Mouse (Mus musculus): ENCODE results near the gene 1110004F10Rik. TPM values are rescaled to one million over a fixed set of nuclear protein-coding genes. Genes with fewer than 3 reads are reported as not detected.

1110004F10Rik gene
- total RNA-seq, 2 experiments from 2014 or later, result 106 to 108 TPM

DNA sequence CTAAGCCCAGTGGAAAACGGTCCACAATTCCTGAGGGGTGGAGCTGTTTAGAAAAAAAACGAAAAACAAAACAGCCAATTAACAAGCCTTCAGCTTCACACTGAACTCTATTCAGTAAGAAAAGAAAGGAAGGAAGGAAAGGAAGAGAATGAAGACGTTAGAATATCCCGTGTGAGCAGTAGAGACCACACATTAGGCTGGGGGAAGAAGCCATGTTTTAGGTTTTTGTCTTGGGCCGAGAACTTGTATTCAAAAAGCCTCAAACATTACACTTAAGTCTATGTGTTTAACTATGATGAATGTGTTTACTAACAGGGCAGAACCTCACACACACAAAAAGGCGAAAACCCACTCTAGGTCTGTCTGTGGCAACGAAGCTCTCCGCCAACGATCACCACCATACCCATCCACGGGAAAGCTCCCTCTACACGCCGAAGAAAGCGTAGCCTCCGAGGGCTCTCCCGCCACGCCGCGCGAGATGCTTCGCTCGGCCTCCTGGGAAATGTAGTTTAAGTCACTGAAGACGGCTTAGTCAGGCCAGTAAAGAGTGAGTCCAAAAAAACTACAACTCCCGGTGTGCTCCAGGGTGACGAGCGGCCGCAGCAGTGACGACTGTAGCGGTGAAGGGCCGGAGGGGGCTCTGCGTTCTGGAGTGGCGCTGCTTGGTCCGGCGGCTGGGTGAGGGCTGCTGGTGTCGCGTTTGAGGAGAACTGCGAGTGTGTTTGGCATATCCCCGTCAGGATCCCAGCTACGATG is 53.7 kb downstream of the 1110004F10Rik start:
- peak; percentile 86 to 88 for DNase-seq (ENCODE audit: extremely low spot score in 1 of 2, low spot score in 1 of 2)

DNA sequence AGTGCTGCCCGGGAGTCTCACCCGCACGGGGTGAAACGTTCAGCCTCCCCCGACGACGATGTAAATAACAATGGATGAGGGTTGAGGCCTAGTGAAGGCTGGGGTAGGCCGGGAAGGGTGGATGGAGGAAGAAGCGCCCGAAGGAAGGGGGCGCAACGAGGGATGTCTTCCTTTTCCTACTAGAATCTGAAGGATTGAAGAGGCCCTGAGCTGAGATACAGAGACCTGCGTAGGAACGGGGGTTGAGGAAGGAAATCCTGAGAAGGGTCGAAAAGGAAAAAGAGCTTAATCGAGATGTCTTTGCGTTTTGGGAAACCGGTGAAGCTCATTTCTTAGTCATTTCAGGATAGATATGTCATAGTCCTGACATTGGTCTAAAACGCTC is 54.3 kb downstream of the 1110004F10Rik start:
- no peak for DNase-seq (ENCODE audit: extremely low spot score in 1 of 2, low spot score in 1 of 2)

DNA sequence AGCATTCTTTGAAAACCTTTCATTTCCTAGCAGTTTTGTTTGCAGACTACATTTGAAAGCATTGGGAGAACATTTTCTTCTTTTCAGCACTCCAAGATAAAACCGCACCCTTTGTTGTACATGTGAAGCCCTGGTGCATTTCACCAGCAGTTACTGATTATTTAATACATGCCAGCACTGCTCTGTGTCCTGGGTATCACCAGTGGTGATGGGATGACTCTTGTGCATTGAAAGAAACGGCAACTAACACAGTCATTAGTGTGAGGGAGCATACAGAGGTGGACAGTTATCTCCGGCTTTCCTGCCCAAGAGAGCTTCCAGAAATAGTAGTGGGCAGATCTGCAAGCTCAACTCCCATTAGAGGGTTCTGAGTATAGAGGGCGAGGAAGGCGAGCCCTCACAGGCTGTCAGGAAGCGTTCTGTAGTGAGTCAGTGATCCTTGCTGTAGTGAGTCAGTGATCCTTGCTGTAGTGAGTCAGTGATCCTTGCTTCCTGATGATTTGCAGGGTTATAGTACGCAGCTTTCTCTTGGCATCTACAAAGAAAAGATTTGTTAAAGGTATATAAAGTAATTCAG is 60.8 kb downstream of the 1110004F10Rik start:
- no peak for DNase-seq (ENCODE audit: extremely low spot score in 1 of 2, low spot score in 1 of 2)

DNA sequence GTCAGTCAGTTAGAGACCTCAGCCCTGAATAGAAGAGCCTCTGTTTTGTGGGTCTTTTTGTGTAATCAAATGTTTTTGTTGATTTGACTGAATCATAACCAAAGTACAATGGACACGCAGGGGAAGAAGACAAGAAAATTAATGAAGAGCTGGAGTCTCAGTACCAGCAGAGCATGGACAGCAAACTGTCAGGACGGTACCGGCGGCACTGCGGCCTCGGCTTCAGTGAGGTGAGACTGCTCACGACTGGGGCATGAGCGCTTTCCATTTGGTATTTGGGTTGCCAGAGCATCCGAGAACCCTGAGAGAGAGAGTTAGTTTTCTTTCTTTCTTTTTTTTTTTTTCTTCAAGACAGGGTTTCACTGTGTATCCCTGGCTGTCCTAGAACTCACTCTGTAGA is 63.9 kb downstream of the 1110004F10Rik start:
- no peak for DNase-seq (ENCODE audit: extremely low spot score in 1 of 2, low spot score in 1 of 2)

DNA sequence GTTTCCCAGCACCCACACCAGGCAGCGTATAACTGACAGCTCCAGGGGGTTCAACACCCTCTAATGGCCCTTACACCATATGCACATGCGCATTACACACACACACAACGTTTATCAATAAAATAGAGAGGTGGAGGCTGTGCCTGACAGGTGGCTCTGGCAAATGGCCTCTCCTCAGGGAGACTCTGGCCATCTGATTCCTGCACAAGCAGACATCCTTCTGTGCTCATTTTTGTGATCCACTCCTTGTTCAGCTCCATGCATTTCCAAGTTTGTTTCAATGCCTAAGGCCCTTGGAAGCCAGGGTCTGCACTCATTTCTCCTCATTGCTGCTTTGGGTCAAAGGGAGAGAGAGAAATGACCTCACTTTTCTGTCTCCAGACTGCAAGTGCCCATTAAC is 71.5 kb downstream of the 1110004F10Rik start:
- DNase-seq (ENCODE audit: extremely low spot score in 1 of 2, low spot score in 1 of 2), result no peak

DNA sequence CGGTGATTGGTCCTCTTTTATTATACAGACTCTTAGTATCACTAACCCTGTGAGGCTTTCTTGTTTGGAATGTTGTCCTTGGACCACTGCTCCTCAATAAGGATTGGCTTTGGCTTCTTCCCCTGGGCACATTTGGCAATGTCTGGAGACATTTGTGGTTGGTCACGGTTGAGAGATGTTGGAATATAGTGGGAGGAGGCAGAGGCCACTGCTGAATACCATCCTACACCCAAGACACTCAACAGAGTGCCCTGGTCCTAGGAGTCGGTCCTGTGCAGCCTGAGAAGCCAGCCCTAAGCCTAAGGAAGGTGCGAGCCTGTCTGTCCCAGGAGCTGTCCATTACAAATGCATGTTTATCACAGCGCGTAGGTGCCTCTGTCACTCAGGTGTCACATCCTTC is 72.3 kb downstream of the 1110004F10Rik start:
- no peak for DNase-seq (ENCODE audit: extremely low spot score in 1 of 2, low spot score in 1 of 2)

DNA sequence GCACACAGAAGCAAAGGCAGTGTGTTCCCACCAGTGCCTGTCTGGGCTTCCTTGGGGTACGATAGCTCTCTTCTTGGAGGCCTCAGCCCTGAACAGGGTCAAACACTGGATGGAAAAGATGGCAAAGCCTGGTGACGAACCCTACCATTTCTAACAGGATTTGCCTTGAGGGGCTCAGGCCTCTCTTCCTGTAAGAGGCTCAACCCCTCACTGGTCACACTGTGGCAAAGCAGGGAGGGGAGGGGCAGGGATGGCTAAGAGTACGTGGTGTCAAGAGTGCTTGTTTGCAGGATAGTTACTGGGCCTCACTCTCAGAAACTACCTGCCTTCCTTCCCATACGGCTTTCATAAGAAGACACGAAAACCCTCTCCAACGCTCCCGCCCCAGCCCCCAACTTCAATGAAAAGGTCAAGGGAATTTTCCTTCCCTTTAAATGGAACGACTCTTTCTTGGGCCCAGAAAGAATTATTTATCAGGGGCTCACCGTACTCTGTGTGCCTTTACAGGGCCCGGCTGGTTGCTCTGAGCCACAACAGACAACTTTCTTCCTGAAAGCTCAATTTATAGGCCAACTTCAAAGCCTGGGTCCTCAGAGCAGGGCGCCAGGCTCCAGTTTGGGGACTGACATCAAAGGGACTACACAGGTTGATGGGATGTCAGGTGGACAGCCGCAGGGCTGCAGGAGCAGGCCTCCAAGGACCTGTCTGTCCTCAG is 76.2 kb downstream of the 1110004F10Rik start:
- DNase-seq (ENCODE audit: extremely low spot score in 1 of 2, low spot score in 1 of 2), result no peak

DNA sequence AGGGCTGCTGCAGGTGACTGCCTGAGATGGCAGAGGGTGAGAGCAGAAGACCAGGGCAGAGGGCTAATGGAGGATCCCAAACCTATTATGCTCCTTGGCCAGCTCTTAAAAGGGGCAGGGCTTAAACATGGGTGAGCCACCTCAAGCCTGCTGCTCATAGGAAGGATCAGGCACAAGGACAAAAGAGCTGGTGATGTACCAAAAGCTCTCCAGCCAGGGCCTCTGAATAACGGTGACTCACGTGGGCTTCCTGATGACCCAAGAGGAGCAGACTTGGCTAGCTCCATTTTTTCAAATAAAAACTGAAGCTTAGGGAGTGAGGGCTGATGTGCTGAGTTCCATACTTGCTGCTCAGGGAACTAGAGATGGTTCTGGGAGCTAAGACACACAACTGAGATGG is 76.8 kb downstream of the 1110004F10Rik start:
- no peak for DNase-seq (ENCODE audit: extremely low spot score in 1 of 2, low spot score in 1 of 2)

DNA sequence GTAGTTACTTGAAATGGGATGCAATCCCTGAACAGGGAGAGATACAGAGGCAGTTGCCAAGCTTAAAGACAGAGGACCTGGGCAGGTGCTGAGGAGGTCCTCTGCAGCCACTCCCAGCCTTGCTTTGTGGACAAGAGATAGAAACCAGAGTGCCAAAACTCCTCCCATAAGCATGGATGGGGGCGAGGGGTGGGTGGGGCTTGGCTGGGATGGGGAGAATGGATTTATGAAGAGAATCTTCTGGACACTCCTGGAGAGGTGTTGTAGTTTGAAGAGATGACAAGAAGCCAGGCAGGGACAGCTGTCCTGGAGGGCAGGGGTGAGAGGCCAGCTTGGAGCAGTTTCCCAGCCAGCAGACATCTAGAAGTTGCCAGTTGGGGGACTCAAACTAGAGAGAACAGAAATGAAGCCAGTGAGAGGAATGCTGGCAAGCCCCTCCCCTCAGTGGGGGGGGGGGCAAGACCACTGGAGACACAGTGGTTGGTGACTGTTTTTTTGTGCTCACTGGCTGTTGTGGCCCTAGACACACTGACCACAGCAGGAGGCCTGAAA is 80.2 kb downstream of the 1110004F10Rik start:
- no peak for DNase-seq (ENCODE audit: extremely low spot score in 1 of 2, low spot score in 1 of 2)

DNA sequence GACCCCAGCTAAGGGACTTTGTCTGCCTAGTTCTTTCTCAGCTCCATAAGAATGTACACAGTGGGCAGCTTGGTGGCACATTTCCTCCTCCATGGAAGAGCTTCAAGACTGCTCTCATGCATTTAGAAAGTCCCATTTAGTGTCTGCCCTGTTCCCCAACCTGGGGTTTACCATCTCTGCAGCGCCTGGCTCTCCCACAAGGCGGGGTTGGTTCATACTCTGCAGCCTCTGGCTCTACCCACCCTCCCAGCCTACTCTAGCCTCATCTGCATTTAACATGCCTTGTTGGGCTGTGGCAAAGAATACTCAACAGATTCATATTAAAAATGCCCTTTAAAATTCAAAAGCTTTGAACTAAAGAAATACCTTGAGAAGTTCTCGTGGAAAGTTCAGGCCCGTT is 81.5 kb downstream of the 1110004F10Rik start:
- DNase-seq (ENCODE audit: extremely low spot score in 1 of 2, low spot score in 1 of 2), result no peak

DNA sequence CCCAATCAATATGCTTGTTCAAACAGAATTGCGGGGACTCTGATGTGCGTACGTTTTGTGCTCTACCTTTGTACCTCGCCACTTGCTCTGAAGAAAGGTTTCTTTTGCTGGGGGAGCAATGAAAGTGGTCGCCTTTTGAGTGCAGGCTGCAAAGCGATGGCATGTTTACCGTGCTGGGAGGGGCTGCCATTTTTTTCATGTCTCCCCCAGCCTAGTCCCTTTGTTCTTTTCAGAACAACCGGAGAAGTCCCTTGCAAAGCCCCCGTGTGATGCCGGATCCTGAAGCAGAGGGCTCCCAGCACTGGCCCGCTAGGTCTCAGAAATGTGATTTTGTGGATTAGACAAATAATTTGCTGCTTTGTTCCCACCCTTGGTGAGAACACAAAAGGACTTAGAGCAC is 82.0 kb downstream of the 1110004F10Rik start:
- no peak for DNase-seq (ENCODE audit: extremely low spot score in 1 of 2, low spot score in 1 of 2)

DNA sequence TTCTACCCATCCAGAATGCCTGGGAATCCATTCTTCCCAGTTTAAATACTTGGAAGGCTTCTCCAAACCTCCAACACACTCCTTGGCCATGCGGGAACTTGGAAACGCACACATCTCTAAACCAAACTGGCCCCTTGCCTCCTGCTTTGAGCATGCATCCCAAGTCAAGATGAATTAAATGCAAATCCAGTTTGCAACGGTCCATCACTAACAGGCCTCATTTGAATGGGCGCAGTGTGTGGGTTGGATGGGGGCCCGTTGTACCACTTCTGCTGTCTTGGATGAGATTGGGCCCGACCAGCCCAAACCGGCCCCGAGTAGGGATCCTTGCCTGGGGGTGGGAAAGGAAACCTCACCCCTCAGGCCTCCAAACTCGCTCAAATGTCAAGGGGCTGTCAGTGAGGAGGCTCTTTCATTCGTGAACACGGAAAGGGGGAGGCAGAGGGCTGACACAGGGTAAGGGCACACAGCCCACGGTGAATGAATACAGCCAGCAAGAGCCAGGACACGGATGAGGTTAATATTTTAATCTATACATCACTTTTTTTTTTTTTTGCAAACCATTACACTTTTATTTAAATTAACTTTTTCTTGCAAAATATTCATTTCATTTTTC is 83.9 kb downstream of the 1110004F10Rik start:
- peak in 1 of 2 experiments; percentile 11 for DNase-seq (ENCODE audit: extremely low spot score in 1 of 2, low spot score in 1 of 2)

DNA sequence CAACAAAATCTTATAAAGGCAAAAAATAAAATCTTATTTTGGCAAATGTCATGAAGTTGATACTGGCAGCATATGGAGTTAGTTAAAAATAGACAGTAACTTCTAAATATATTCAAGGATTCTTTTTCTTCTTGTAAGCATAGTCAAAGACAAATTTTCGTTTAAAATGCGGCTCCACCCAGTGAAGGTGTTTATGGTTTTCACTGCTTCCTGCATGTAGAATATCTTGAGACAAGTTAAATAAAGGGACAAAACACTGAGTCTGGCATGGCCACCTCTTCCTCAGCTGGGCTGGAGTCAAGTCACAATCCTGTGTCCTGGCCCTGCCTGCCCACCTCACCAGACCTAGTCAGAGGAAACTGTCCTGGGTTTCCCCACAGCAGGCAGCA is 84.4 kb downstream of the 1110004F10Rik start:
- DNase-seq (ENCODE audit: extremely low spot score in 1 of 2, low spot score in 1 of 2), result no peak

DNA sequence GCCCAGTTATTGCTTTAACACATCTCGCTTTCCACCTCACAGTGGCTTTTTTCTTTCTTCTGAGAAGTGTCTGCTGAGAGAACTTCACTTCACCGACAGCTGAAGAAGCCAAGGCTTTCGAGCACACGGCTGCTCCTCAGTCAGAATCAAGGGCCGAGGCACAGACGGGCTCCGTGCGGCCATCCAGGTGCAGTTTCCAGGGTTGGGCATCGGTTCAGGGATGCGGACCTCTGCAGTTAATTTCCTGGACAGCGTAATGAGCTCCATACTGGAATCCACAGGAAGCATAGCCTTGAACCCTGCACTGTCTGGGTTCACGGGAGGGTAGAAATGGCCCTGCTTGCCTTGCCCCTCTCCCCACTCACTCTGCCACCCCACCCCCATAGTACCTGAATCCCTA is 84.9 kb downstream of the 1110004F10Rik start:
- no peak for DNase-seq (ENCODE audit: extremely low spot score in 1 of 2, low spot score in 1 of 2)

DNA sequence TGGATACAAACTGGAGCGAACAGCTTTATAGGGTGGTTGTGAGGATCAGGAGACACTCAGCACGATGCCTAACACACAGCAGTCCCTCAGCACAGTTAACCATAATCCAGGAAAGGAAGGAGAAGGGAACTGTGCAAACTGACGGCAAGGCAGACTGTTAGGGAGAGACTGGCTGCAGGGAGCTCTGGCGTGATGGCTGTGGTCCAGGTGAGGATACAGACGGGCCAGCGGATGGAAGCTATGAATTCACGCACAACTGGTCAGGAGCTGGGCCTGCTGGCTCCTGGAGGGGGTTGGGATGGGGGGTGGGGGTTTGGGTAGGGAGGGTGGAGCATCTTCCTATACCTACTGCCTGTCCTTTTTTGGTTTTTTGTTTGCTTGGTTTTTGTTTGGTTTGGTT is 86.5 kb downstream of the 1110004F10Rik start:
- DNase-seq (ENCODE audit: extremely low spot score in 1 of 2, low spot score in 1 of 2), result no peak

DNA sequence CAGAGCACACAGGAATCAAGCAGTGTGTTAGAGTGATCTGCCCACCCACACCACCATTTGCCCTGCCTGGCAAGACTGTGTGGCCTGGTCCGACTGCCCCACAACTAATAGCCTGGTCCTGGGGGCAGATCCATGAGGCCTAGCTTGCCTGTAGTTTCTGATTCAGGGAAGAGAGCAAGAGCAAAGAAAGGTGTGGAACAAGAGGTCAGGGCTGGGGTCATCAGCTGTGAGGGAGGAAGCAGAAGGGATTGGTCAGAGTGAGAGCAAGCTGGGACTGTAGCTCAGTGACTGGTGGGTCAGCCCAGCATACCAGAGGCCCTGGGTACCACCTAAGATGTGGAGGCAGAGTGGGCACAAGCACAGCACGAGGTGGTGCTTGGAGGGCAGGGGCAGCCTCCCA is 87.9 kb downstream of the 1110004F10Rik start:
- DNase-seq (ENCODE audit: extremely low spot score in 1 of 2, low spot score in 1 of 2), result no peak

DNA sequence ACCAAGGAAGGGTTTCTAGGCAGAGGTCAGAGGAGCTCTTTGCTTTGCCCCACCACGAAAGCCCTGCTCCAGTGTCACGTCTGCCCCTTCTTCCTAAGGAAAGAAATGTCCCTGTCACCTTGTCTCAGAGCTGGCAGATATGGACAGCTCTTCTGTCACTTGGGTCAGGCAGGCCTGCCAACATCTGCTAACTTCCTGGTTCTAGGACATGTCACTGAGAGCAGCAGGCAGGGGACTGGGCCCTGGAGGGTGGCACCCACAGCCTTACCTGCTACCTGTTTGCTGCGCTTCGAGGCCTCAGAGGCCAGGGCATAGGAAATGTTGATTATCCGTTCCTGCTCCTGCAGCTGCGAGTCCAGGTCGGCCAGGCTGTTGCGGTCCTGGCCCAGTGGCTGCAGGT is 89.1 kb downstream of the 1110004F10Rik start:
- no peak for DNase-seq (ENCODE audit: extremely low spot score in 1 of 2, low spot score in 1 of 2)

DNA sequence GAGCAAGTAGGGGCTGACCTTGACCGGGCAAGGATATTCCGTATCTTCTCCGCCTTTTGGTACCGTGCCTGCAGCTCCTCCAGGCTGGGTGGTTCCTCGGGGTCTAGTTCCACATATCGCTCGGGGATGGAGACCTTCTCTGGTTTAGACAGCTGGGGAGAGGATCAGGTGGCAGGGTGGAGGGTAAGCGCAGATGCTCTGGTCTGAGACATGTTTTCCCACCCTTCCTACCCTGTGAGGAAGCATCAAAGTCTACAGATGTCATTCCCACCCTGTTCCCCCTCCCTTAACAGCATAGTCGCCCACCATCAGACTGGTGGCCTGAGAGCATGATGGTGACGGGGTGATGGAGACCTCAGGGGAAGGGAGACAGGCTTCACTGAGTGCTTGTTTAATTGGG is 90.2 kb downstream of the 1110004F10Rik start:
- DNase-seq (ENCODE audit: extremely low spot score in 1 of 2, low spot score in 1 of 2), result no peak

DNA sequence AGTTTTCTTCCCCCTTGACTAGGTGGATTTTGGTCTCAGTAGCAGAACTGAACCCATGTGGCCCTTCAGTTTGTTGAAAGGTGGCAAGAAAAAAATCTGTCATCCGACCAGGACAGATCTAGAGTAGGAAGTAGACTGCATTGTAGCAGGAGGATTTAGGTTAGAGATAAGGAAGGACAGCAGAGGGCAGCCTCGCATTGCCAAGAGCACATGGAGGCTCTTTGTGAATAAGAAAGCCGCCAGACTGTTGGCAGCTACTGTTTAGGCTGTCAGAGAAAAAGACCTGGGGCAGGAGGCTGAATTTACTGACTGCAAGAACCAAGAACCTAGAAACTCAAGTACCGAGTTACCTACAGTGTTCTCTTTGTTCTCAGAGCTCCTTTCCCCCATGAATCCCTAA is 92.2 kb downstream of the 1110004F10Rik start:
- DNase-seq (ENCODE audit: extremely low spot score in 1 of 2, low spot score in 1 of 2), result no peak

DNA sequence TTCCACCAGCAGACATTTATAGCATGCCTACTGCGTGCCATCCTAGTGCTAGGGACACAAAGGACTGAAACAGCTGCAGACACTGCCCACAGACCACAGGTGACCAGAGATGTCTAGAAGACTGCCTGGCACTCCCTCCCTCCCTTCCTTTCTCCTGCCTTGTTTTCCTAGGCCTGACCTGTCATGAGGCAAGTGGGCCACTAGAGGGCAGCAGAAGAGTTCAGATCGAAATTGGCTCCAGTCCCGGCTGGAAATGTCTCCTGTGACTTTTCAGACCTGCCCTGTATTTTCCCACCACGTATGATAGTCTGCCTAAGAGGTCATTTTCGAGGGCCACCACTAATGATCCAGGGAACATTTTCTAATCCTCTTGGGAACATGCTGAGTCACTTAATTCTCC is 92.9 kb downstream of the 1110004F10Rik start:
- DNase-seq (ENCODE audit: extremely low spot score in 1 of 2, low spot score in 1 of 2), result peak; percentile 59 to 83

Data from layer of hippocampus, postnatal 25 days (tissue).